Mouse (Mus musculus) ES-E14 (cell line): ENCODE data around the gene Cds1.

ENCODE experiments used
- CHD2 ChIP-seq: IDR thresholded peaks from 2 replicates; pipeline ENCODE4 v1.6.1; 2014; ENCODE audit warnings: mild to moderate bottlenecking, low read depth, low read length, inconsistent platforms
- HCFC1 ChIP-seq: IDR thresholded peaks from 2 replicates; pipeline ENCODE4 v1.6.1; 2012; ENCODE audit warnings: low read length, inconsistent platforms, borderline replicate concordance; ENCODE audit not compliant: insufficient read depth
- ZNF384 ChIP-seq: IDR thresholded peaks from 2 replicates; pipeline ENCODE4 v1.6.1; 2012; ENCODE audit warnings: low read depth, low read length, inconsistent platforms

DNA sequence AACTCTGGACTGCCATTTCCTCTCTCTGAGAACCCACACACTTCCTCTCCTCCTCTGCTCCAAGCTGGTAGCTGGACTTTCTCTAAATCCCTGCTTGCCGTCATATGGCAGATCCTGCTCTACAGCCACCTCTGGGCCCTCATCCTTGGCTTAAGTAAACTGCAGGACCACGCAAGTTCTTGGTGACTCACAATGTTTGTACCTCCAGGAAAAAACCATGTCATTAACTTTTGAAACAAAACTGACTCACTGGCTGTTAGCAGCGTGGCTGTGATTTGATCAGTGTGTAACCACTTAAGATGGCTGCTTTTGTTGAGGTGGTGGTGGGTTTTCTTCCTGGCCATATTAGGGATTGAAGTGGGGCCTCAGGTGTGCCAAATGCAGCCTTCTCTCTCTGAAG lies 19.4 kb downstream of the Cds1 start:
- TF ChIP-seq CHD2 (no peak), ZNF384 (no peak), HCFC1 (no peak)
